Mouse (Mus musculus): ENCODE measurements around the gene AC124502.3. TPM values are rescaled to one million over a fixed set of nuclear protein-coding genes. Genes with fewer than 3 reads are reported as not detected.

AC124502.3 gene
- polyA plus RNA-seq, 1 experiment from 2014 or later, result 2.2 TPM

- Histone ChIP-seq H3K9ac (no peak overlapping the region), H3K27me3 (peaks cover 45% of the 10 kb centered on the region), H3K4me3 (peak overlapping the region; percentile 62), H3K4me2 (peak overlapping the region; percentile 87), H3K36me3 (no peaks in the 10 kb centered on the region), H3K9me3 (no peaks in the 10 kb centered on the region), H3K27ac (peak overlapping the region; percentile 87), H3K4me1 (peaks cover 56% of the 10 kb centered on the region)
- ATAC-seq (ENCODE audit: borderline replicate concordance, extremely low read depth, low FRiP score, low TSS enrichment), result peak; percentile 16; the same call in 1 of the 2 replicates
- WGBS, result 6% methylated on average over 15 of the region's 15 CpGs
These were observed 28.5 kb downstream of the AC124502.3 start for GRCm38 (mm10) chr19:5067040-5067799.

GRCm38 (mm10) chr19:5067867-5068569 lies 29.3 kb downstream of the AC124502.3 start, which contains the start of gene Cd248:
Cd248 (plus strand) TSS chr19:5068078.
- Histone ChIP-seq H3K4me1 (peaks cover 62% of the 10 kb centered on the region), H3K4me2 (peak within 1 kb of the TSS; percentile 87)

GRCm38 (mm10) chr19:5068570-5069234 lies 30.0 kb downstream of the AC124502.3 start:
- H3K4me3 ChIP-seq, result peak overlapping the region; percentile 62
- H3K9me3 ChIP-seq, result no peaks in the 10 kb centered on the region
- 19% methylated on average over 21 of the region's 21 CpGs for WGBS
- H3K4me1 ChIP-seq, result peaks cover 62% of the 10 kb centered on the region
- peak overlapping the region; percentile 65 for H3K9ac ChIP-seq
- H3K27ac ChIP-seq, result peak overlapping the region; percentile 75
- H3K36me3 ChIP-seq, result no peaks in the 10 kb centered on the region
- H3K27me3 ChIP-seq, result peaks cover 46% of the 10 kb centered on the region
- ATAC-seq (ENCODE audit: borderline replicate concordance, extremely low read depth, low FRiP score, low TSS enrichment), result no peak
- H3K4me2 ChIP-seq, result peak overlapping the region; percentile 87

More at GRCm38 (mm10) chr19:5067867-5068569, 29.3 kb downstream of the AC124502.3 start, which contains the start of gene Cd248:
- H3K27ac ChIP-seq, result peak within 1 kb of the TSS; percentile 87
- H3K4me3 ChIP-seq, result peak within 1 kb of the TSS; percentile 62
- ATAC-seq (ENCODE audit: borderline replicate concordance, extremely low read depth, low FRiP score, low TSS enrichment), result peak; percentile 69
- H3K9ac ChIP-seq, result peak within 1 kb of the TSS; percentile 65
- 2% methylated on average over 45 of the region's 56 CpGs for WGBS
- no peaks in the 10 kb centered on the region for H3K9me3 ChIP-seq
- H3K27me3 ChIP-seq, result peaks cover 45% of the 10 kb centered on the region
- H3K36me3 ChIP-seq, result no peaks in the 10 kb centered on the region

- peak overlapping the region; percentile 65 for H3K9ac ChIP-seq
- H3K4me3 ChIP-seq, result peak overlapping the region; percentile 62
- H3K27ac ChIP-seq, result peak overlapping the region; percentile 56; the same call in 1 of the 2 replicates
- peak overlapping the region; percentile 87 for H3K4me2 ChIP-seq
- H3K4me1 ChIP-seq, result peaks cover 62% of the 10 kb centered on the region
- WGBS, result 61% methylated on average over 5 of the region's 5 CpGs
- H3K27me3 ChIP-seq, result peaks cover 50% of the 10 kb centered on the region
- no peak for ATAC-seq (ENCODE audit: borderline replicate concordance, extremely low read depth, low FRiP score, low TSS enrichment)
- no peaks in the 10 kb centered on the region for H3K9me3 ChIP-seq
- H3K36me3 ChIP-seq, result no peaks in the 10 kb centered on the region
These were observed 30.8 kb downstream of the AC124502.3 start for GRCm38 (mm10) chr19:5069486-5069885.

- peaks cover 50% of the 10 kb centered on the region for H3K27me3 ChIP-seq
- peak overlapping the region; percentile 62 for H3K4me3 ChIP-seq
These were observed 31.3 kb downstream of the AC124502.3 start for GRCm38 (mm10) chr19:5069978-5070377.

GRCm38 (mm10) chr19:5071077-5071476 lies 32.4 kb downstream of the AC124502.3 start:
- H3K9me3 ChIP-seq, result no peaks in the 10 kb centered on the region
- peak overlapping the region; percentile 88 for H3K27ac ChIP-seq
- peaks cover 55% of the 10 kb centered on the region for H3K4me1 ChIP-seq
- no peak for ATAC-seq (ENCODE audit: borderline replicate concordance, extremely low read depth, low FRiP score, low TSS enrichment)
- H3K36me3 ChIP-seq, result no peaks in the 10 kb centered on the region
- H3K4me3 ChIP-seq, result peak overlapping the region; percentile 62
- H3K9ac ChIP-seq, result peak overlapping the region; percentile 65
- H3K4me2 ChIP-seq, result peak overlapping the region; percentile 87
- peaks cover 50% of the 10 kb centered on the region for H3K27me3 ChIP-seq
- 6% methylated on average over 11 of the region's 11 CpGs for WGBS

More at GRCm38 (mm10) chr19:5069978-5070377, 31.3 kb downstream of the AC124502.3 start:
- no peak for ATAC-seq (ENCODE audit: borderline replicate concordance, extremely low read depth, low FRiP score, low TSS enrichment)
- WGBS, result 55% methylated on average over 7 of the region's 7 CpGs
- Histone ChIP-seq H3K9ac (peak overlapping the region; percentile 65), H3K9me3 (no peaks in the 10 kb centered on the region), H3K4me2 (peak overlapping the region; percentile 87), H3K36me3 (no peaks in the 10 kb centered on the region), H3K27ac (peak overlapping the region; percentile 56), H3K4me1 (peaks cover 62% of the 10 kb centered on the region)

GRCm38 (mm10) chr19:5071545-5072369 lies 33.1 kb downstream of the AC124502.3 start:
- Histone ChIP-seq H3K27ac (peak overlapping the region; percentile 88), H3K27me3 (peaks cover 49% of the 10 kb centered on the region), H3K4me2 (peak overlapping the region; percentile 87), H3K36me3 (no peaks in the 10 kb centered on the region), H3K9ac (peak overlapping the region; percentile 65), H3K4me3 (peak overlapping the region; percentile 62), H3K4me1 (peaks cover 52% of the 10 kb centered on the region), H3K9me3 (no peaks in the 10 kb centered on the region)
- peak; percentile 80 for ATAC-seq (ENCODE audit: borderline replicate concordance, extremely low read depth, low FRiP score, low TSS enrichment)
- WGBS, result under 1% methylated on average over 40 of the region's 40 CpGs

- Histone ChIP-seq H3K4me2 (peak overlapping the region; percentile 87), H3K4me1 (peaks cover 44% of the 10 kb centered on the region), H3K27ac (peak overlapping the region; percentile 88), H3K27me3 (peaks cover 41% of the 10 kb centered on the region), H3K9ac (0 out of 2 replicates have a peak overlapping the region, but pooled peaks have one; percentile 65), H3K36me3 (no peaks in the 10 kb centered on the region), H3K4me3 (peak overlapping the region; percentile 62), H3K9me3 (no peaks in the 10 kb centered on the region)
- ATAC-seq (ENCODE audit: borderline replicate concordance, extremely low read depth, low FRiP score, low TSS enrichment), result peak; percentile 29
- 2% methylated on average over 20 of the region's 20 CpGs for WGBS
These were observed 33.8 kb downstream of the AC124502.3 start for GRCm38 (mm10) chr19:5072389-5073019.

- Histone ChIP-seq H3K9ac (no peak overlapping the region), H3K4me2 (peak overlapping the region; percentile 87), H3K27me3 (peaks cover 38% of the 10 kb centered on the region), H3K4me1 (peaks cover 40% of the 10 kb centered on the region), H3K27ac (peak overlapping the region; percentile 88; the same call in 1 of the 2 replicates), H3K9me3 (no peaks in the 10 kb centered on the region), H3K4me3 (peak overlapping the region; percentile 62), H3K36me3 (no peaks in the 10 kb centered on the region)
- ATAC-seq (ENCODE audit: borderline replicate concordance, extremely low read depth, low FRiP score, low TSS enrichment), result no peak
- 2% methylated on average over 15 of the region's 15 CpGs for WGBS
These were observed 34.3 kb downstream of the AC124502.3 start for GRCm38 (mm10) chr19:5073028-5073427.

GRCm38 (mm10) chr19:5073518-5073917 lies 34.8 kb downstream of the AC124502.3 start:
- H3K9me3 ChIP-seq, result no peaks in the 10 kb centered on the region
- H3K27me3 ChIP-seq, result peaks cover 36% of the 10 kb centered on the region
- peaks cover 35% of the 10 kb centered on the region for H3K4me1 ChIP-seq
- H3K9ac ChIP-seq, result 0 out of 2 replicates have a peak overlapping the region, but pooled peaks have one; percentile 10
- H3K4me3 ChIP-seq, result no peak overlapping the region
- ATAC-seq (ENCODE audit: borderline replicate concordance, extremely low read depth, low FRiP score, low TSS enrichment), result no peak
- H3K36me3 ChIP-seq, result no peaks in the 10 kb centered on the region
- 33% methylated on average over 5 of the region's 5 CpGs for WGBS
- 0 out of 2 replicates have a peak overlapping the region, but pooled peaks have one; percentile 87 for H3K4me2 ChIP-seq
- no peak overlapping the region for H3K27ac ChIP-seq
